Mouse (Mus musculus) liver, embryonic 11.5 days (tissue): ENCODE data around the gene Psmb8. TPM values are rescaled to one million over a fixed set of nuclear protein-coding genes. Genes with fewer than 3 reads are reported as not detected.

Experiments
- ATAC-seq: fragments of 200-750 bp; cut with Nextera tagmentation; replicated peaks from 2 replicates; pipeline ENCODE4 v1.8.0; 2017; ENCODE audit warnings: moderate number of reproducible peaks, mild to moderate bottlenecking, moderate TSS enrichment, moderate library complexity; ENCODE audit not compliant: low FRiP score
- DNase-seq: peaks from one replicate; pipeline ENCODE4 v3.0.0-alpha.2; 2017; ENCODE audit warnings: low spot score
- H3K27ac ChIP-seq: fragments of 300-500 bp; sonication (generic); 2 replicates; pipeline ENCODE4 v1.5.1; 2014; ENCODE audit warnings: mild to moderate bottlenecking, low read depth, low read length, control low read depth
- H3K27me3 ChIP-seq: fragments of 300-500 bp; sonication (generic); replicated peaks from 2 replicates; pipeline ENCODE4 v1.6.1; 2014; ENCODE audit warnings: low read length, mixed read lengths; ENCODE audit not compliant: control insufficient read depth, insufficient read depth
- H3K36me3 ChIP-seq: fragments of 300-500 bp; sonication (generic); 2 replicates; pipeline ENCODE4 v1.6.1; 2014; ENCODE audit warnings: mild to moderate bottlenecking, low read length, moderate library complexity, mixed read lengths; ENCODE audit not compliant: control insufficient read depth, insufficient read depth
- H3K4me1 ChIP-seq: fragments of 300-500 bp; sonication (generic); replicated peaks from 2 replicates; pipeline ENCODE4 v1.6.1; 2014; ENCODE audit warnings: low read length, mixed read lengths; ENCODE audit not compliant: control insufficient read depth, insufficient read depth
- H3K4me2 ChIP-seq: fragments of 300-500 bp; sonication (generic); 2 replicates; pipeline ENCODE4 v1.6.1; 2014; ENCODE audit warnings: mild to moderate bottlenecking, control low read depth, moderate library complexity
- H3K4me3 ChIP-seq: fragments of 300-500 bp; sonication (generic); 2 replicates; pipeline ENCODE4 v1.5.1; 2014; ENCODE audit warnings: low read depth, low read length, control low read depth
- H3K9ac ChIP-seq: fragments of 300-500 bp; sonication (generic); 2 replicates; pipeline ENCODE4 v1.6.1; 2014; ENCODE audit warnings: low read depth, low read length, control low read depth
- H3K9me3 ChIP-seq: fragments of 300-500 bp; sonication (generic); 2 replicates; pipeline ENCODE4 v1.6.1; 2016; ENCODE audit warnings: low read length, inconsistent platforms, mixed read lengths; ENCODE audit not compliant: control insufficient read depth
- WGBS: fragments of 180-500 bp; shearing (Covaris S2); extraction: QIAGEN DNeasy Blood & Tissue Kit; methylation state at CpG from one replicate; pipeline ENCODE4 v1.1.7; 2014; 5-methylcytosine and 5-hydroxymethylcytosine counted together
- polyA plus RNA-seq: library from polyadenylated mRNA; unstranded; fragments of >200 nt; fragmentation: Nextera tagmentation; extraction: Ambion mirVana; gene quantifications from 2 replicates; pipeline ENCODE4 v1.2.1, GENCODE M21; 2014

Gene Psmb8
- polyA plus RNA-seq, 1 experiment from 2014 or later = 10.3 TPM

DNA sequence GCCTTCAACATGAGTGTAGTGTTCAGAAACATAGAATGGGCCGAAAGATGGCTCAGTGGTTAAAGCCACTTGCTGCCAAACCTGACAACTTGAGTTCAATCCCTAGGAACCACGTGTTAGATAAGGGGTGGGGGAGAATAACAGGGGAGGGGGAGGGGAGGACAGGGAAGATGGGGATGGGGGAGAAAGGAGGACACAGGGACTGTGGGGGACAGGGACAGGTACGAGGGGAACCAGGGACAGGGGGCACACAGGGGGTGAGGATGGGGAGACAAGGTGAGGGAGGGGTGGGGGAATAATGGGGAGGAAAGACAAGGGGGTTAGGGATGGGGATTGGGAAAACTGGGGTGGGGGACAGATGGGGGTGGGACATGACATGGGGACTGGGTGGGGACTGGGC, 42.8 kb downstream of the Psmb8 start:
- Histone ChIP-seq H3K9me3 (no peaks in the 10 kb centered on the region), H3K27me3 (no peaks in the 10 kb centered on the region), H3K4me2 (no peak overlapping the region), H3K9ac (no peak overlapping the region), H3K4me3 (no peak overlapping the region), H3K27ac (no peak overlapping the region), H3K4me1 (no peaks in the 10 kb centered on the region), H3K36me3 (no peaks in the 10 kb centered on the region)
- DNase-seq = no peak
- WGBS = 47% methylated on average over 3 of the region's 3 CpGs
- no peak for ATAC-seq

DNA sequence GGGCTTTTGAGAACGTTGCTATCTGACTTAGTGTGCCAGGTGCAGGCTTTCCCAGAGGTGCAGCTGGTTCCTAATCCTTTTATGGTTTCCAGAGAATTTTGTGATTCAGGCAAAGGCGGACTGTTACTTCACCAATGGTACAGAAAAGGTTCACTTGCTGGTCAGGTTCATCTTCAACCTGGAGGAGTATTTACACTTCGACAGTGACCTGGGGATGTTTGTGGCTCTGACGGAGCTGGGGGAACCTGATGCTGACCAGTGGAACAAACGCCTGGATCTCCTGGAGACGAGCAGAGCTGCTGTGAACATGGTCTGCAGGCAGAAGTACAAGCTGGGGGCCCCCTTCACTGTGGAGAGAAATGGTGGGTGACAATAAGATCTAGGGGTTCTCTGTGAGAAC, 43.4 kb downstream of the Psmb8 start:
- no peak for DNase-seq
- H3K9ac ChIP-seq = no peak overlapping the region
- 78% methylated on average over 6 of the region's 6 CpGs for WGBS
- no peaks in the 10 kb centered on the region for H3K9me3 ChIP-seq
- H3K4me1 ChIP-seq = no peaks in the 10 kb centered on the region
- no peak for ATAC-seq
- no peaks in the 10 kb centered on the region for H3K36me3 ChIP-seq
- no peaks in the 10 kb centered on the region for H3K27me3 ChIP-seq
- no peak overlapping the region for H3K4me2 ChIP-seq
- H3K4me3 ChIP-seq = no peak overlapping the region
- no peak overlapping the region for H3K27ac ChIP-seq

DNA sequence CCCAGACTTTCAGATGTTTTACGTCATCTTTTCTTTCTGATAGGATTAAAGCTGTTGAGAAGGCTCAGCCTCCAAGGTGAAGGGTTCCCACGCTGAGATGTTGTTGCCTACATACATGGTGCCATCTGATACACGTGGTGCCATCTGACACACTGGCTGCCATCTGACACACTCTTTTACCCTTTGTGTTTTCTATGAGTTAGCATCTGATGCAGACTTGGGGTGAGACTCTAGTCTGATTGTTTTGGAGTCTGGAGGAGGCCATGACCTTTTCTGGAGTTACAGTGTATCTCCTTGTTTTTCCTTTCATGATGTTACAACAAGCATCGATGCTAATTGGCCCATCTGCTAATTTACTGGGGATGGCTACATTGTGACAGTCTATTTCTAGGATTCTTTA, 47.1 kb downstream of the Psmb8 start:
- 67% methylated on average over 4 of the region's 4 CpGs for WGBS
- ATAC-seq (no peak), DNase-seq (no peak)
- Histone ChIP-seq H3K4me3 (no peak overlapping the region), H3K27me3 (0 out of 2 replicates have a peak, but pooled peaks cover 3% of the 10 kb centered on the region), H3K4me1 (no peaks in the 10 kb centered on the region), H3K9ac (no peak overlapping the region), H3K27ac (no peak overlapping the region), H3K36me3 (no peaks in the 10 kb centered on the region), H3K4me2 (no peak overlapping the region), H3K9me3 (no peaks in the 10 kb centered on the region)

DNA sequence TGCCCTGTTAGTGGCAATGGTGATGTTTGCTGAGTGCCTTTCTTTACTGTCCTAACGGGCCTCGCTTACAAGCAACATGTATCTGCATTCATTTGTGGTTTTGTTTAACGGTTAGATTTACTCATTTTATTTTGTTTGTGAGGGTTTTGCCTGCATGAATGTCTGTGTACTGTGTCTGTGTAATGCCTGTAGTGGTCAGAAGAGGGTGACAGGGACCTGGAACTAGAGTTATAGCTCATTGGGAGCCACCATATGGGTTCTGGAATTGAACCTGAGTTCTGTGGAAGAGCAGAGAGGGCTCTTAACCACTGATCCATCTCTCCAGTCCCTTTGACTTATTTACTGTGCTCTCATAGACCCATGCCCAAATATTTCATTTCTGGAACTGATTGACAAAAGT, 49.5 kb downstream of the Psmb8 start:
- H3K4me3 ChIP-seq = no peak overlapping the region
- 87% methylated on average over 3 of the region's 3 CpGs for WGBS
- H3K9ac ChIP-seq = no peak overlapping the region
- no peaks in the 10 kb centered on the region for H3K4me1 ChIP-seq
- ATAC-seq = no peak
- H3K27ac ChIP-seq = no peak overlapping the region
- H3K27me3 ChIP-seq = peaks cover 3% of the 10 kb centered on the region; the same call in 1 of the 2 replicates
- H3K4me2 ChIP-seq = no peak overlapping the region
- H3K36me3 ChIP-seq = no peaks in the 10 kb centered on the region
- DNase-seq = no peak
- H3K9me3 ChIP-seq = no peaks in the 10 kb centered on the region

DNA sequence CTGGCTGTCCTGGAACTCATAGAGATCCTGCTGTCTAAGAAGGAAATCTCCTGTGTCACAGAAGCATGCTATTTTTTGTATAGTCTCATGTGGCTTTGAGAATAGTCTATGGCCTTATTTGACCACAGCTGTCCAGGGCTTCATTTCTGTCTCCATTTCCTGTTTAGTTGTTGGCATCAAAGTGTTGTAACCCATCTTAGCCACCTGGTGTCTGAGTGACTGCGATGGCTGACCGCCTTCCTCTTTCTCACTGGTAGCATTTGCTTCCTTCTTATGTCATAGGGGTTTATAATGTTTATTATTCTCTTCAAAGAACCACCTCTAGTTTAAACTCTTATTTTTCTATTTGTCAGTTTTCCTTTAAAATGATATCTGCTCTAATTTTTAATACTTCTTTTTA, 51.2 kb downstream of the Psmb8 start:
- 42% methylated on average over 2 of the region's 2 CpGs for WGBS
- Histone ChIP-seq H3K4me2 (no peak overlapping the region), H3K4me1 (no peaks in the 10 kb centered on the region), H3K36me3 (no peaks in the 10 kb centered on the region), H3K9ac (no peak overlapping the region), H3K4me3 (no peak overlapping the region), H3K9me3 (no peaks in the 10 kb centered on the region), H3K27ac (no peak overlapping the region), H3K27me3 (peaks cover 3% of the 10 kb centered on the region; the same call in 1 of the 2 replicates)
- no peak for DNase-seq
- ATAC-seq = no peak

DNA sequence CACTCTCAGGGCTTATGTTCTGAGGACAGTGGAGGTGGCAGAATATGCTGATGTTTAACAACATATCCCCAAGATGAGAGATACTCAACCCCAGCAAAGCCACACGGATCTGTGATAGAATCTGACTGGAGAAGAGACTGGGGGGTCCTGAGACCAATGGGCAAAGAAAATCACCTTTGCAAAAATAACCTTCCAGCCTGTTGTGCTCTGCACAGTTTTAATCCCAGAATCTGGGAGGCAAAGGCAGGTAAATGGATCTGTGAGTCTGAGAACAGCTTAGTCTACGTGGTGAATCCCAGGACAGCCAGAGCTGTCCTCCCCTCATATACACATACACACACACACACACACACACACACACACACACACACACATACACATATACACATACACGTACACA, 51.8 kb downstream of the Psmb8 start:
- Histone ChIP-seq H3K27ac (no peak overlapping the region), H3K27me3 (peaks cover 3% of the 10 kb centered on the region; the same call in 1 of the 2 replicates), H3K36me3 (no peaks in the 10 kb centered on the region), H3K4me2 (no peak overlapping the region), H3K4me1 (no peaks in the 10 kb centered on the region), H3K9ac (no peak overlapping the region), H3K9me3 (no peaks in the 10 kb centered on the region), H3K4me3 (no peak overlapping the region)
- DNase-seq (no peak), ATAC-seq (no peak)
- WGBS = 35% methylated on average over 3 of the region's 3 CpGs

DNA sequence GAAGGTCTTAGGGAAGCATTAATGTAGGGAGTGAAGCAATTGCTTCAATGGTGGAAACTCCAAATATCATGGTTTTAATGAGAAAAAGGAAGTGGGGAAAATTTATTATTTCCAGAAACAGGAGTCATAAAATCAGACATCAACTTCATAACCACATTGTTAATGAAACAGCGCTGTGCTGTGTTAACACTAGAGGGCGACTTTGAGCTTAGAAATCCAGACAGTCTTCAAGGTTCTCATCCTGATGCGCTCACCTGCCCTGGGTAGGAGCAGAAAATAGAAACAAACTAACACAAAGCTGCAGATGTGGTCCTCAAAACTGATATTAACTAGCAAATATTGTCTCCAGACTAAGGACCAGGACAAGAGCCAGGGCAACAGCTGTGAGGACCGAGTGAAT, 52.4 kb downstream of the Psmb8 start:
- H3K4me3 ChIP-seq = no peak overlapping the region
- no peak overlapping the region for H3K9ac ChIP-seq
- H3K4me1 ChIP-seq = no peaks in the 10 kb centered on the region
- H3K4me2 ChIP-seq = no peak overlapping the region
- no peak overlapping the region for H3K27ac ChIP-seq
- no peaks in the 10 kb centered on the region for H3K9me3 ChIP-seq
- DNase-seq (no peak), ATAC-seq (no peak)
- H3K27me3 ChIP-seq = peaks cover 3% of the 10 kb centered on the region; the same call in 1 of the 2 replicates
- H3K36me3 ChIP-seq = no peaks in the 10 kb centered on the region
- 18% methylated on average over 4 of the region's 4 CpGs for WGBS

Other genes starting within 250 kb of the Psmb8 start
- gene B3galt4, start 246.2 kb upstream of the Psmb8 start, polyA plus RNA-seq = 2.9 and 3.5 TPM in 2 replicates
- 47.2 and 49.1 TPM in 2 replicates for gene Vps52, start 241.9 kb upstream of the Psmb8 start, polyA plus RNA-seq
- gene Rps18, start 241.7 kb upstream of the Psmb8 start, polyA plus RNA-seq = 2,164 and 2,343 TPM in 2 replicates
- gene H2-K1, start 197.4 kb upstream of the Psmb8 start, polyA plus RNA-seq = 82.7 and 84.9 TPM in 2 replicates
- 3.4 and 5.5 TPM in 2 replicates for gene Ring1, start 173.0 kb upstream of the Psmb8 start, polyA plus RNA-seq
- 34.2 and 45.1 TPM in 2 replicates for gene H2-Ke6, start 169.7 kb upstream of the Psmb8 start, polyA plus RNA-seq
- 73.9 and 75.9 TPM in 2 replicates for gene Slc39a7, start 166.0 kb upstream of the Psmb8 start, polyA plus RNA-seq
- 30.8 and 31.5 TPM in 2 replicates for gene Rxrb, start 165.9 kb upstream of the Psmb8 start, polyA plus RNA-seq
- 0.61 and 0.67 TPM in 2 replicates for gene Col11a2, start 158.3 kb upstream of the Psmb8 start, polyA plus RNA-seq
- gene H2-Oa, start 105.4 kb upstream of the Psmb8 start, polyA plus RNA-seq = 0.26 and 0.56 TPM in 2 replicates
- gene H2-DMa, start 78.2 kb upstream of the Psmb8 start, polyA plus RNA-seq = 5.6 and 5.9 TPM in 2 replicates
- 86.1 and 90.8 TPM in 2 replicates for gene Brd2, start 75.1 kb upstream of the Psmb8 start, polyA plus RNA-seq
- 0.32 and 0.34 TPM in 2 replicates for gene H2-DMb2, start 54.4 kb upstream of the Psmb8 start, polyA plus RNA-seq
- 0.19 and 0.43 TPM in 2 replicates for gene H2-DMb1, start 44.6 kb upstream of the Psmb8 start, polyA plus RNA-seq
- gene Tap1, start 10.2 kb upstream of the Psmb8 start, polyA plus RNA-seq = 1.5 and 1.8 TPM in 2 replicates
- gene Psmb9, start 10.0 kb upstream of the Psmb8 start, polyA plus RNA-seq = 2.3 and 4.0 TPM in 2 replicates
- 6.6 and 7.4 TPM in 2 replicates for gene Tap2, start 5.8 kb downstream of the Psmb8 start, polyA plus RNA-seq
- gene H2-Ob, start 41.2 kb downstream of the Psmb8 start, polyA plus RNA-seq = not detected in 2 replicates
- 3.9 and 4.1 TPM in 2 replicates for gene H2-Ab1, start 60.0 kb downstream of the Psmb8 start, polyA plus RNA-seq
- not detected in 2 replicates for gene H2-Aa, start 90.1 kb downstream of the Psmb8 start, polyA plus RNA-seq
- 0.23 and 0.63 TPM in 2 replicates for gene H2-Eb1, start 108.1 kb downstream of the Psmb8 start, polyA plus RNA-seq
- gene H2-Eb2, start 127.9 kb downstream of the Psmb8 start, polyA plus RNA-seq = not detected in 2 replicates
- gene Btnl2, start 157.1 kb downstream of the Psmb8 start, polyA plus RNA-seq = not detected in 2 replicates
- gene Btnl1, start 179.4 kb downstream of the Psmb8 start, polyA plus RNA-seq = not detected in 2 replicates
- 0.41 TPM in 1 of 2 replicates, not detected in the other for gene BC051142, start 201.1 kb downstream of the Psmb8 start, polyA plus RNA-seq